Mouse (Mus musculus): ENCODE data around the gene Pml. TPM values are rescaled to one million over a fixed set of nuclear protein-coding genes. Genes with fewer than 3 reads are reported as not detected.

Pml gene
- total RNA-seq, 4 experiments from 2014 or later: 23.4 to 45.6 (median 31.8) TPM

DNA sequence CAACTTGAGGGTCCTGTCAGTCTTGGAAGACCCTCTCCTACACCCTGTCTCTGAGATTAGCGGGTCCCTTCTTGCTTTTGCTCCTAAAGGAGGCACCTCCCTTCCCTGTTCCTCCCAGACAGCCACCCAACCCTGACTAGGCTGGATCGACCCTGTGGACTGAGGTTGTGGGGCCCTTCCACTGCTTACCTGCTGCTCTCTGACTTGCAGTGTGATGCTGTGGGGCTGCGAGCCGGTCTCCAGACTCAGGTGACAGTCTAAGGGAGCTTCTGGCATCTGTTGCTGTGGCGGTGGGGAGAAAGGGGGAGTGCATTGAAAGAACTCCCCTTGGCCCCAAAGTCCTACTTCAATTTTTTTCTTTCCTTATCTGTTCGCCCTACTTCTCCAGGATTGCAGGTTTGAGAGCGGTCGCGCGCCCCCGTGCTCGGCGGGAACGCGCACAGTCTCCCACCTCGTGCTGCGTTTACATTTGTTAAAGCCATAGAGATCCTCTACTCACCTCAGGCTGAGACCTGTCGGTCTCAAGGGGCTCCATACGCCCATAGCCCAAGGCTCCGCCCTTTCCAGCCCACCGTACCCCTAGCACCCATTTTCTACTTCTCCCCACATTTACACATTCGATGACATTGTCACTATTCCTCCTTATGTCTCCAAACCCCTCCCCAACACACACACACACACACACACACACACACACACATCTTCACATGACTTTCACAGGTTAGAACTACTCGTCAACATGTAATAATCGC lies 48.3 kb downstream of the Pml start:
- DNase-seq: no peak

GRCm38 (mm10) chr9:58200270-58201090 lies 49.1 kb downstream of the Pml start:
- DNase-seq: no peak

DNA sequence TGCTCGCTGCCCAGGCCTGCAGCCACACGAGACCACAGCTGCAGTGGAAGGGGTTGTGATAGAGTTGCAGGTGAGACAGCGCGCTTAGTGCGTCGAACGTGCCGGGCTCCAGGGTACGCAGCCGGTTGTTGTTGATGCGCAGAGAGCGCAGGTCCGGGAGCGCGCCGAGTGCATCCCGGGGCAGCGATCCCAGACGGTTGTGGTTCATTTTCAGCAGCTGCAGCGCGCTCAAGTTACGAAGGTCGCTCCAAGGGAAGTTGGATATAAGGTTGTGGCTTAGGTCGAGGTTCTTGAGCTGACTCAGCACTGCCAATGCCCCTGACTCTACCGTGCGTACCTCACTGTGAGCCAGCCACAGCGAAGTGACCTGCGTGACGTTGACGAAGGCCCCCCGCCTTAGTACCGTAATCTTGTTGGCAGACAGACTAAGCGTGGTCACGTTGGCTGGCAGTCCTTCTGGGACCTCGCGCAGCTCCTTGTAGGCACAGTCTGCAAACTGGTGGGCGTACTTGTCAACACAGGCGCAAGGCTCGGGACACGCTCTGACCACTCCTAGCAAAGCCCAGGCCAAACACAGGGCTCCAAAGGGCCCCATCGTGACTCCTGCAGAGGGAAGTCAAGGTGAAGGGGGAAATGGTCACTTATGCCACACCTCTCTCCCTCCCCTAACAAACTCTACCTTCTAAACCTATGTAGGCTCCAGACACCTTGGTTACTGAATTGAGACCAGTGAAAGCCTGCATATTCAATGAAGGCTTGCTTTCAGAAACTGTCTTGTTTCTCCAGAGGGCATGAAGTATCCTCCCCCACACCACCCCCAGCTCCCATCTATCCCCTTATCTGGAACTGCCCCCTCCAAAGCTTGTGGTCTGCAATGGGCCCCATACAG lies 50.0 kb downstream of the Pml start:
- no peak for DNase-seq

DNA sequence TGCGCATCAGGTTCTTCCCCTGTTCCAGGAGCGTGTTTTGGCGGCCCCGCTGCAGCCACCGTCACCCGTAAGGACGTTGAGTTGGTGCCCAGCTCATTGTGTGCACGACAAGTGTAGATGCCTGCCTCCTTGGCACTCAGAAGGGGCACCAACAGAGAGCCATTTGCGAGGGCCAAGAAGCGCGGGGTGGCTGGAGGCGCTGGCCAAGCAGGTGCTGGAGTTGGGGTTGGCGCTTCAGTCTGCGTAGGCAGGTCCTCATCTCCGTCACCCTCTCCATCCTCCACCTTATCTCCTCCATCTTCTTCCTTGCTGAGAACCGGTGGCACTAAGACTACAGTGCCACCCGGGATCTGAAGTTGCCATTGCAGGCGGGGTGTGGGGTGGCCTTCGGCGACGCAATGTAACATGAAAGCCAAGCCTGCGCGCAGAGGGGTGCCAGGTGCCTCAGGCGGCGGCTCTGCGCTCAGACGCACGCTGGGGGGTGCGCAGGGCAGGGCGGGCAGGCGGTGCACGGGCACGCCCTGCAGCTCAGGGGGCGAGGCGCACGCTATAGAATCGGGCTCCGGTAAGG lies 50.7 kb downstream of the Pml start:
- DNase-seq: no peak

DNA sequence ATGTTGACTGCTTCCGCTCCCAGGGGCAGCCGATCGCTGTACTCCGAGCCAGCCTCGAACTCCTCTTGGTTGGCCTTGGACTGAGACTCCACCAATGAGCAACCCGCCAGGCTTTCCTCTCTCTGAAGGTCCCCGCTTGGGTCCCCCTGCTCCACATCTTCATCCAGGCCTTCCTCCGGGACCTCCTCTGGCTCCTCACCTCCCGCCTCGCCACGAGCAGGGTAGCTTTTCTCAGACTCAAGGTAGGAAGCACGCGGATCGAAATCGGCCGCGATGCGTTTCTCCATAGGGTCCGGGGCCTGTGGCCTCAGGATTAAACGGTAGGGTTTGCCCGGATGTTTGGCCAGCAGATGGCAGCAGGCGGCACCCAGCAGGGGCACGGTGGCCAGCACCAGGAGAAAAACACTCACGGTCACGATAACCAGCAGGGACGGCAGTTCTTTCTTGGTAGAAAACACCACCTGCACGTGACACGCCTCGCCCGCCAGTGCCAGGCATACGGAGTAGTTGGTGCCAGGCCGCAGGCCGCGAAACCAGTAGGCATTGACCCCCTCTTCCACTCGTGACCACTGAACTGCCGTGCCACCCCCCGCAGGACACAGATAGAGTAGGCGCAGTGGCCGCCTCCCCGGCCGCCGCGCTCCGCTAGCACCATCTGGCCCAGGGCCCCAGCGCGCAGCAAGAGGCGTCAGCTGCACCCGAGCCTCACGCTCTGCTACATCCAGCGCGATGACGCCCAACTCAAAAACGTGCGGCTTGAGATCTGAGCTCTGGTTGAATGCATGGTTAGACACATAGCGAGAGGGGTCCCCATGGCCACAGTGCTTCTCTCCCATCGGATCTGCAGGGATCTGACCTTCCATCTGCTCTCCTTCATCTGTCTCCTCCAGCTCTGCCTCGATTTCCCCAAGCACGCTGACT lies 51.5 kb downstream of the Pml start:
- no peak for DNase-seq

DNA sequence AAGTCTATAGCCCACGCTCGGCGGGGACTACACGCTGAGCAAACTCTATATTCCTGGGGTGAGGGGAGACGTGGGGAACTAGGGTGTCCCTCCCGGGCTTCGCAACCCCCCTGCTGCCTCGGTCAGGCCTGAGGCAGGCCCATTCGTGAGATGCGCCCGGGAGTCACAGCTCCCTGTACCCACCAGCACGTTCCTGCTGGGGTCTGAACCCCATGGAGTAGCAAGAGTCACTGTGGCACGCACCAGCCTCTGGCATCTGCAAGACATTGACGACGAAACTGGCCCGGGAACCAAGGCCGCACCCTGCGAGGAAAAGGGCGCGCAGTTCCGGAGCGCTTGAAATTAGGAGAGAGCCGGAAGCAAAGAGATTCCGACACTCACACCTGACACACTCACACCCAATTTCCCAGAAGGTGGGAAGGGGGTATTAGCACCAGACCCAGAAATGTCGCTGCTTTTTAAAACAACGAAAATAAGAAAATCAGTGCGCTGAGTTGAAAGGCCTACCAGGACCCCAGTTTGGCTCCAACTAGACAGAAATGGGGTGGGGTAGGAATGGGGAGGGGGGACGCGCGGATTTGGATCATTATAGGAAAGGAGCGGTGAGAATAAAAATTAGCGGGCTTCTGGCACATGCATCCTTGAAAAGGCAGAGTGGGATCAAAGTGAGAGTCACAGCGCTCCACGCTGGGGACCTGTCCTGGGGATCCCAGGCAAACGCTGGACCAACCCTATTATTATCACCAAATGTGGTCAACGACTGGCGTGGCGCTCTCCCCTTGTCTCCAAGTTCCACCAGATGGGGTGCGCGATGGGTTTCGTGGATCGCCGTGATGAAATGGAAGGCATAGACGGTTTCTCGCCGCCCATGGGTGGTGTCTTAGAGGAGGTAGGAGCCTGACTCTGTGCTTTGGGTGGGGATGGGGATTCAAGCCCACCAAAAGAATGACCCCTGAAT lies 52.7 kb downstream of the Pml start:
- DNase-seq: no peak

DNA sequence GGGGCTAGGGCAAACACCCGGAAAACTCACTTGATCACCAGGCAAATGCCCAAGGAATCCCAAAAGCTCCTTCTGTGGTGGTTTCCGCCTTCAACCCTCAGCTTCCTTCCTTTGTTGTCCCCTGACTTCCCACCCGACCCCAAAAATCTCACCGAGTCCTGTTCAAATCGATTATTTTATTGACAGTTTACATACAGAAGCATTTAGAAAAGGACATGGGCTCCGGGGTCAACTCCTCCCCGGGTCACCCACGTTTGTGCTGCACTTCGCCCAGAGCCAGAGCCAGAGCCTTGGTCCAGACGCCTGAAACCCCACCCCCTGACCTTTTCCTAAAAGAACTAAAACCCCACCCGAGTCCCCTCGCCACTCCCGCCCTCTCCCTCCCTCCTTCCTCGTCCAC lies 53.4 kb downstream of the Pml start:
- DNase-seq: no peak

- no peak for DNase-seq
These were observed 53.9 kb downstream of the Pml start for GRCm38 (mm10) chr9:58195671-58196070.

GRCm38 (mm10) chr9:58194222-58194621 lies 55.4 kb downstream of the Pml start:
- no peak for DNase-seq

- DNase-seq: no peak
These were observed 65.1 kb downstream of the Pml start for GRCm38 (mm10) chr9:58184456-58184855.

DNA sequence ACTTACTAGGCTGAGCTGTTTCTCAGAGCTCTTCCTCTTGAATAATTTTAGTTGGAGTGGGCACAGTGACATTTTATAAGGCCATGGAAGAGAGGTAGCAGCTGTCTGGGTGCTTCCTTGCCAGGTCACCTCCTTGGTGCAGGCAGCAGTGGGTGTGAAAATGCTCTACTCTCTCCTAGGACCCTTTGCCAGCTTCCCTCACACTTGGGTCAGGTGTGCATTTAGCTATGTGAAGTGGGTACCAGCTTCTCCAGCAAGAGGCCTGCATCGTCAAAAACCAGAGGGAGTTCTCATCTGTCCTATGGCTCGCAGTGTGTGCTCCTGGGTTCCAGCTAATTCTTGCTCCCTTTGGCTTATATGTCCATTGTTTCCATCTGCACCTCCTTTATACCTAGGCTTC lies 70.2 kb downstream of the Pml start:
- no peak for DNase-seq

- DNase-seq: no peak
These were observed 72.4 kb downstream of the Pml start for GRCm38 (mm10) chr9:58177165-58177564.

- no peak for DNase-seq
These were observed 73.7 kb downstream of the Pml start for GRCm38 (mm10) chr9:58175745-58176487.

- no peak for DNase-seq
These were observed 74.8 kb downstream of the Pml start for GRCm38 (mm10) chr9:58174818-58175251.

DNA sequence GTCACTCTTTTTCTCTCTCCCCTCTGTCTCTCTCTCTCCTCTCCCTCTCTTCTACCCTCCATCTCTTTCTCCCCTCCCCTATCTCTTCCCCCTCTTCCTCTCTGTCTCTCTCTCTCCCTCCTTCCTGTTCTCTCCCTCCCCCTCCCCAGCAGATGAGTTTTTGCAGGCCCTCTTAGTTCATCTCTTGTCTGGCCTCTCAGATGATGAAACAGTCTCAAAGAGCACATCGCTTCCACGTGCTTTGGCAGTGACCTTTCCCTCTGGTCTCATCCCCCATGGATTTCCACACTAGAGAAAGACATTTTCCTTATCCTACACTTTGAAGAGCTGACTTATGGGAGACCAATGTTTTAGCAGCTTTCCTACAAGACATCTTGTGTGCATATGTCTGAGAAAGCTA lies 76.7 kb downstream of the Pml start:
- DNase-seq: no peak

- no peak for DNase-seq
These were observed 80.2 kb downstream of the Pml start for GRCm38 (mm10) chr9:58169426-58169825.

GRCm38 (mm10) chr9:58168880-58169279 lies 80.7 kb downstream of the Pml start:
- DNase-seq: no peak
